Mouse (Mus musculus) gastrocnemius, adult 8-10 months (tissue): Measurements from ENCODE around the gene Grm1. TPM values are rescaled to one million over a fixed set of nuclear protein-coding genes. Genes with fewer than 3 reads are reported as not detected.

Source experiments
- DNase-seq, 2 experiments: peaks; one replicate each; pipeline ENCODE4 v3.0.0; 2022; ENCODE audit warnings: low spot score in 2 of 2
- total RNA-seq, 4 experiments: library from RNA; stranded (reverse); gene quantifications; 2 replicates each; pipeline ENCODE4 v1.2.4; 2022

Gene Grm1
- total RNA-seq, 4 experiments from 2014 or later = 0.04 to 0.38 (median 0.19) TPM

DNA sequence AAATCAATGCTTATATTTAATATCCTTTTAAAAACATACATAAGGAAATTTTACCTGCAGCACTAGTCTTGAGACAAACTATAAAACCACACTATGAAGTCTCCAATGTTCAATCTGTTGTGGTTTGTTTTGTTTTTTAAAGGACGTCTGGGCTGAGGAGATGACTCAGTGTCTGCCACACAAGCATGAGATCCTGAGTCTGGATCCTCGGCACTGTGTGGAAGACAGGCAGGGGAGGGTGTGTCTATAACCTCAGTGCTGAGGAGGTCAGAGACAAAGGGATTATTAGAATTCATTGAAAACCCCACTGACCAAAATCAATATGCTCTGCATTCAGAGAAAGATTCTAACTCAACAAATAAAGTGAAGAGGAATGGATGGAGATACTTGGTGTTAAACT is 110.8 kb downstream of the Grm1 start:
- DNase-seq = no peak

DNA sequence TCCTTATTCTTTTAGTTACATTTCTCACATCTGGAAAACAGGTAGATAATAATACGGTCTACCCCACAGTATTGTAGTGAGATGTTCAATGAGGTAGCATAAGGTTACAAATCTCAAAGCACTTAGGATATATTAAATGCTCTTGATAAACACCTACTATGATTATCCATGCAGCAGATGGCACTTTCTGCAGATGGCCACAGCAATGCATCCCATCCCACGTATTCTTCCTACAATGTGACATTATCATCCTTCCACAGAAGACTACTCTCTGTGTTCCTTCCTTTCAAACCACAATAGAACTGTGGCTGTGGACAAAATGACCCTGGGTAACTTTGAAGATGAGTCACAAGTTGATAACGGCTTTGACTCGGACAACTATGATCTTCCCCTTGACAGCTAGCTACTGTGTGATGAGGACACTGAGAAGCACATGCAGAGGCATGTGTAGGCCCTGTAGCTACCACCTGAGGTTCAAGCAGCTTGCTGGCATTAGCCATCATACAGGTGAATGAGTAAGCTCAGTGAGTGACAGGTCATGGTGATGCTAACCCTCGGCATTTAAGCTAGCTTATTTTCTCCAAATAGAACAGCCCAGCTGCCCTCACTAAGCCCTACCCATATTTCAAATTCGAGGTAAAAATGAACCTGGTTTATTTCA is 117.5 kb downstream of the Grm1 start:
- DNase-seq = no peak

DNA sequence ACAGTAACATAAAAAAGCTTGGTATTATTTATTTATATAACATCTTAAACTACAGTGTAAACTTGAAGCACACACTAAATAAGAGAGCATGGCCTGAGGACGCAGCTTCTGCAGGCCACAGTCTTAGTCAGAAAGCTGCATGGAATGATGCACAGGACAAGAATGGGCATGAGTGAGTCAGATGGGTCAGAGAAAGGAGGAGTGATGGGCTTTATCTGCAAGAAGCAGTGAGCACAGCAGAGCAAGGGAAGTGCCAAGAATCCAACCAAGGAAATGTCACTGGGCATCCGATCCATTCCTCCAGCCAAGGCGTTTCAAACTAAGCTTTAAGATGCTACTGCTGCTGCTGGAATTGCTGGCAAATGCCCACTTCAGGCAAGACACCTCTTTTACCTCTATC is 131.6 kb downstream of the Grm1 start:
- DNase-seq = no peak

DNA sequence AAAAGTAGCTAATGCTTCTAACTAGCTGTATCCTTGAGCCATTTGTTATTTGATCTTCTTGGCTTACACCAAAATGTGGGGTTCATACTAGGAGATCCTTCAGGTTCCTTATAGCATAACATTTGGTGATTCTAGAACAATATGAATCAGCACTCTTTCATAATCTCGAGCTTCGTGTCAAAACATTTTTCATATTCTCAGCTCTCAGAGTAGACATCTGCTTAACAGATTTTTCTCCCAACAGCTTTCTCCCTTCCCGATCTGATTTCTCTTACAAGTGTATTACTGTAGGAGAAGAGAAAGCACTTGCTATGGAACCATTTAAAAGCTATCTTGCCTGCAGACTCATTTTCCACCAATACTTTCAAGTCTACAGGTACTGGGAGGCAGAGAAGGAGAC is 133.0 kb downstream of the Grm1 start:
- no peak for DNase-seq

DNA sequence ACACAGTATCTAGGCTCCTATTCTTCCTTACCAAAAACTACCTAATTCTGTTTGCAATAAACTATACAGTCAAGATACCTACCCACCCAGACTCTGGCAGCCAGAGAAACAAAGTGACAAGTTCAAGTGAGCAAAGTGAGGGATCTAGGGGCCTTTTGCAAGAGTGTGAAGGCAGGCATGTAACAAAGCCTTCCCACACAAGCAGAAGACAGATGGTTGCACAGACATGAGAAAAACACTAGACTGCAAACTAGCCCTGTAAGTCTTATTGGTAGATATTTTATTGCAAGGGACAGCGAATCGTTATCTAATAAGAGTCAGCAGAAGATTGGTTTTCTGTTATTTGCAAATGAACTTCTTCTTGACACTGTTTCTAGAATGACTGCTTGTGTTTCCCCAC is 134.6 kb downstream of the Grm1 start:
- no peak for DNase-seq

DNA sequence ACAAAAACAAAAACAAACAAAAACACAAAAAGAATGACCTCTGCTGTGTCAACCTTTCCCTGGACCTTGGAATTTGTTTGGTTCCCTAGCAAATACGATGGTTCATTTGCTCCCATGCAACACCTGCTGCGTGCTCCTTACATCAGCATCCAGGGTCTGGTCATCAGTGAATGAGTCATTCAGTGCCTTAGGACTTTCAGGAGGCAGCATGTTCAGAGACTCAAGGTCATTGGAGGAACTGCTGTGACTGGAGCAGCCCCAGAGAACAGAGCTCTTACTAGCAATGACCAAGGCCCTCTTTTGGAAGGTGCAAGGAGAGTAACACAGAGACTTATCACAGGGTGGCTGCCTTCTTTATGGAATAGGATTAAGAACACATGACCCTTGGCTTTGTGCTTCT is 138.2 kb downstream of the Grm1 start:
- DNase-seq = no peak

DNA sequence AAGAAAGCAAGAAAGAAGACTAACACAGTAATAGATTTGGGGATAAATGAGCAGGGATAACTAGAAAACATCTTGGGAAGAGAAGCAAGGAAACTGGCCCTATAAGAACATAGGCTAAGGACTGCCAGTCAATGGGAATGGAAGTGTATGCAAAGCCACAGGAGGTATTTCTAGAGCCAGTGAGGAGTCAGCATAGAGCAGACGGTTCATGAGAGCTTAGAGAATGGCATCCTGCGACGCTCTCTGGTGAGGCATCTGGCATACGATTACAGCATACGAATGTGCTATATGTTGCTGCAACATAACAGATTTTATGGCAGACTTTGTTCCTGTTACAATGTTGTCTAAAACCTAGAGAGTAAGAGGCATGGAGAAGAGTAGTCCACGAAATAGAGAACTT is 139.9 kb downstream of the Grm1 start:
- no peak for DNase-seq

DNA sequence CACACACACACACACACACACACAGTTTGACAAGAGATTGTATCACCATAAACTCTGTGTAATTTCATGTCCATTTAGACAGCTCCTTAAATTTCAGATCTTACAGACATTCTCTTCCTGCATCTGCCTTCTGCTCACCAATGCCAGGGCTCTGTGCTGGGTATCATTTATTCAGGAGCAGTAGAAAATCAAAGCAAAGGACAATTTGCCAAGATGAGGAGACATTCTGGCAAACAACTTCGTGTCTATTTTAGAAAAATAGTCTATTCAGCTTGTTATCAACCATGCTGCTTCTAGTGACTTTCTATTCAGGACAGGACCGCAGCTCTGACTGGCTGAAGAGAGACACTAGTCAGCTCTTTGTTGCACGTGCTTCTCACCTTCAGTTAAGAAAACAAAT is 146.3 kb downstream of the Grm1 start:
- DNase-seq = no peak

DNA sequence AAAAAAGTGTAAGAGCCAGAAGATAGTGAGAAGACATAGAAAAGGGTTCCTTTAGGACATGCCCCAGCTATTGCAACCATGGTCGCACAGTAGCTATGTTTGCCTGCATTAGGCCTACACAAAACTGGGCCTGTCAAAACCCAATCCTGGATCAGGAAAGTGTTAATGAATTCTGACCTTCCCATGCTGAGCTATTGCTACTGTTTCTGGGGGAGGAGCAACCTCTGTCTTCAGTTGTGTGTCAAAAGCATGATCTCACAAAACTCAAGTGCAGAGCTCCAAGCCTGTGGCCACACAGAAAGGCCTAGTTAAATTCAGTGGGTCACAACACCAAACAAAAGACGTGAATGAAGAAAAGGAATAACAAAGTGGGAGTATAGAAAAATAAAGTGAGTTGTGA is 152.5 kb downstream of the Grm1 start:
- no peak for DNase-seq

DNA sequence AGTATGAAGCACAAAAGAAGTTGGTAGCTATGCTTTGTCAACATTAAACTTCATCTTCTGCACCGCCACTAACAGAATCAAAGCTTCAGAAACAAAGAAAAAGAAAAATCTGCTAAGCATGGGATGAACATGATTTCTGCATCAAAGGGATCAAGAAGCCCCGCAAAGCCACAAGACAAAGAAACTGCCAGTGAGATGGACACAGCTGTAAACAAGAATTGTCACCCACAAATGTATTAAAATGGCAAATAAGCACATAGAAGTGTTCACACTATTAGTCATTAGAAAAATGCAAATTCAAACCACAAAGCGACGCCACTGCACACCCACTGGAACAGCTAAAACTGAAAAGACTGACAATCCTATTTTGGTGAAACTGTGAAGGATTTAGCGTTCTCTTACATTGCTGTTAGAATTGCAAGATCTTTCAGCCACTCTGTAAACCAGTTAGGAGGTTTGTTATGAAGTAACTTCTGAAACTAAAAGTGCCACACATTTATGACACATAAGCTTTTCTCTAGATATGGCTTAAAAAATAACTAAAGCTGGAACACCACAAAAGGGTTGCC is 153.3 kb downstream of the Grm1 start:
- DNase-seq = no peak

DNA sequence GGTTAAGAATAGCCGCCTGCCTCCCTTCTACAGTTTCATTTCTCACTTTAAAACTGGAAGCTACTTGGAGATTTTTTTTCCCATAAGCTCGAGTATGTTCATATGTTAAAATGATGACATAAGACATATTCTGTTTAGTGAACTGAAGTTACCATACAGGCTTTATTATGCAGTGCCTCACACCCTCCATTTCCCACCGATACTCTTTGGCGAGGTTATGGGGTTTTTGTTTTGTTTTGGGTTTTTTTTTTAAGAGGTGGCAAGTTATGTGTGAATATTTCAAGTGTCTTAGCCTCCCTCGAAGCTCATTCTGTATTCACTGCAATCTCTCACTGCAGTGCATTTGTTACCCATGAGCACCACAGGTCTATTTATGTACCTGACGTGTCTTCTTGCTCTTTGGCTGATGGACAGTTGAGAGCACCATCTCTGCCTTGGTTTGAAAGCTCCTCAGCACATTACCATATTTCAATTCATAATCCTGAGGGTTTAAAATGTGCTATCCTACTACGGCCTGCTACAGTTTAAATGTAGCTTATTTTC is 164.2 kb downstream of the Grm1 start:
- DNase-seq = no peak

DNA sequence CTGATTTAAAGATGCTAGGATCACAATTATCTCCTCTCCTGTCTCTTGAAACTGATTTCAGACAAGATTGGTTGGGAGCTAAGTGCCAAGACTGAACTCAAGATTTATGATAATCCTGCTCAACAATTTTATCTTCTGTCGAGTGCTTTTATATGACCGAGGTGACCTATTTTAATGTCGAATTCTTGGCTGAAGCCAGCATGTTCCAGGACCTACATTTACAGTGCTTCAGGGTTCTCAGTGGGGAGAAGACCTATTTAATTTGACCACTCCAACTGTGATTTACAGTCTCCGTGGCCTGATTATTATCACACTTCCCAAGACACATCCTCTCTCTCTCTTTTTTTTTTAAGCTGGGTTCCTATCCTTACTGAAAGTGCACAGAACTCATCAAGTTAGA is 168.5 kb downstream of the Grm1 start:
- no peak for DNase-seq

DNA sequence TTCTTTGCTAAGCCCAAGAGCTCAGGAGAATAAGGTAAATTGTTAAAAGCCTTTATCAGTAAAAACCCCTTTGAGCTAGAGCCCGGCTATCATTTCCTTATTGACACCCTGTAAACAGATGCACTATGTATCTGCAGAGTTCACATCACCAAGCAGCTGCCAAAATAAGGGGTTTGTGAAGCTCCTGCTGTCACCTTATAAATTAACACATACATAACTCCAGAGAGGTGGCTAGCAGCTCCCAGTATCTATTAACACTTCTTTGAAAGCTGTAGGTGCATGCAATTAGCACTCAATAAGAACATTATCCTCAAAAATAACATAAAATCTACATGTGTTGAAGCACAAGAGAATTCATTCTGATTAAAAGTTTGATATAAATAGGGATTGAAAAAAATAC is 191.9 kb downstream of the Grm1 start:
- DNase-seq = no peak

DNA sequence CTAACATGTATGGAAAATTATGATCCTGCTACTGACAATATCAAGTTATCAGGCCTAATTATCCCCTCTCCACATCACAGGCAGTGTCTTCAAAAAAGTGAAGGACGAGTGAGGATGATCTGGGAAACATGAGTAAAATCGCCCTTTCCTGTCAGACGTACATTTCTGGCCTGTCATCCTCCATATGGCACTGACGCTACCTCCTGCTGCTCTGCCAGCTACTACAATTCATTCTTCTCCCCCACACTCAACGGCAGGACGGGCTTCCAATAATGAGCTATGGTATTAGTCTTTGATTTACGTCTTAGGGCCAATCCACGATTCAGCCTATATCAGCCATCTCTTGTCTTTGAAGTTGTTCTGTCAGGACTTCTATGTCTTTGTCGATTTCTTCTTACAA is 193.6 kb downstream of the Grm1 start:
- DNase-seq = no peak

DNA sequence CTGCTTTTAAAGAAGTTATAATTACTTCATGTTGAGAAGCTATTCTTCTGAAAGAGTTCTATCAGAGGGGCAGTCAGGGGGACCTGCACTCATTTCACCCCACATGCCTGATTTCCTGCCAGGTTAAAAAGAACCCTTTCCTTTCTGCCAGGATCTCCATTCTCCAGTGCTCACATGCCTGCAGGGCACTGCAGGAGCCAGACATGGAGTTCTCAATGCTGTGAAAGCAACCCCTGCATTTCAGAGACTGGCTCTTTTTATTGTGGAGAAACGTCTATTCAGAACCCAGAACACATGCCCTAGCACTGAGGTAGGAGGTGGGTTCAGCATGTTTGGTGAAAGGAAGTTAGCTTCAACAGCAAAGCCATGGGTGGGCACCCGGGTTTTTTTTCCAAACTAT is 197.2 kb downstream of the Grm1 start:
- DNase-seq = no peak

DNA sequence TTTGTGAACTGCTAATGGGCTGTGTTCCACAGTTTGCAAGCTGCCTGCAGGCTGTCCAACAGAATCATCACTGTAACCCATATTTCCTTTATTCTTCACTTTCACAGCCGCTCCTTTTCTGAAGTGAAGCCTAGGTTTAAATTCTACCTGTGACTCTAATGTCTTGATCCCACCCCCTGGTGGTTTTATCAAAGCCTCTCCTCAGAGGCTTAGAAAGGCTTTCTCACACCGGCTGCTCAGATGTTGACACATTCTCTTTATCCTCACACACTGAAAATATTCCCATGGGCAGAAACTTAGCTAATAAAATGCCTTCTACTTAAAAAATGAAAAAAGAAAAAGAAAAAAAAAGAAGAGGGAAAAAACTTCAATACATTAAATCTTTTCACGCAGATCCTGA is 210.0 kb downstream of the Grm1 start:
- no peak for DNase-seq

DNA sequence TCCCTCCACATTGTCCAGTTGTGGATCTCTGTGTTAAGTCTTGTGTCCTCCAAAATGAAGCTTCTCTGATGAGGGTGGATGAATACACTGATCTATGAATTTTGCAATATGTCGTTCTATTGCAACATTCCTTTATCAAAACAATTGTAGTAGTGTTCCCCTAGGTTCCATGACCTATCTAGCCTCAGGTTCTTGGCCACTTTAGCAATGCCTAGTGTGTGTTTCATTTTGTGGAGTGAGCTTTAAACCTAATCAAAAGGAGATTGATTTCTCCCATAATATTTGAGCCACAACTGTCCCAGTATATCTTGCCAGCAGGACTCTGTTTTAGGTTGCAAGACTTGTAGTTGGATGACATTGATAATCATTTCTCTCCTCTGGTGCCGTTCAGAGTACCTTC is 211.9 kb downstream of the Grm1 start:
- DNase-seq = no peak

DNA sequence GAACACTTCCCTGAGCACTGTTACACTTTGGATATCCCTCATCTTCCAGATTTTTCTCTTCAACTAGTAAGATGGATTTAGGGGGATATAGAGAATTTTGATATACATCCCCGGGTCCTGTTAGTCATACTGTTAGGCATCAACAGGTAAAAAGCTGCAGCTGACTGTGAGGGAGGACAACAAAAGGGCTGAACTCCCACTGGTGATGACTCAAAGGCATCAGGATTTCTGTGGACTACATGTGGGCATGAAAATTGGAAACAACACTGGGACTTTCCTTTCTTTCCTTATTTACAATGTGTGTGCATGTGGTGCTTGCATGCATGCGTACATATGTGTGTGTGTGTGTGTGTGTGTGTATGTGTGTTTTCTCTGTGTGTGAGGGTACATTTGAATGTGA is 215.9 kb downstream of the Grm1 start:
- DNase-seq = no peak

DNA sequence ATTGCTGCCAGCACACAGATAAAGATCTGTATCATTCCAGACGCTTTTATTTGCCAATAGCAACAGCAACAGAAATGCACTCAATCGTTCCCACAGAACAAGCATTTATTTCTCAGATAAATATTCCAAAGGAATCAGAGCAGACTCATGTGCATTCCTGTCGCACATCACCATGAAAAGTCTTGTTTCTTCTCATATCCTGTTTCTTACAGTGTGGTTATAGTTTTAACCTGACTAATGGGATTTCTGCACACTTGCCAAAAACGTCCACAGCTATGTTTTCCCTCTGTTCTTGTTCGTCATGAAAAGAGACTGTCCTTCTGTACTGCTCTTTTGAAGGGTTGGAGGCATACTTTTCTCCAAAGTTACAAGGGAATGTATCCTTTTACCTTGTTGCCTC is 217.4 kb downstream of the Grm1 start:
- DNase-seq = no peak

DNA sequence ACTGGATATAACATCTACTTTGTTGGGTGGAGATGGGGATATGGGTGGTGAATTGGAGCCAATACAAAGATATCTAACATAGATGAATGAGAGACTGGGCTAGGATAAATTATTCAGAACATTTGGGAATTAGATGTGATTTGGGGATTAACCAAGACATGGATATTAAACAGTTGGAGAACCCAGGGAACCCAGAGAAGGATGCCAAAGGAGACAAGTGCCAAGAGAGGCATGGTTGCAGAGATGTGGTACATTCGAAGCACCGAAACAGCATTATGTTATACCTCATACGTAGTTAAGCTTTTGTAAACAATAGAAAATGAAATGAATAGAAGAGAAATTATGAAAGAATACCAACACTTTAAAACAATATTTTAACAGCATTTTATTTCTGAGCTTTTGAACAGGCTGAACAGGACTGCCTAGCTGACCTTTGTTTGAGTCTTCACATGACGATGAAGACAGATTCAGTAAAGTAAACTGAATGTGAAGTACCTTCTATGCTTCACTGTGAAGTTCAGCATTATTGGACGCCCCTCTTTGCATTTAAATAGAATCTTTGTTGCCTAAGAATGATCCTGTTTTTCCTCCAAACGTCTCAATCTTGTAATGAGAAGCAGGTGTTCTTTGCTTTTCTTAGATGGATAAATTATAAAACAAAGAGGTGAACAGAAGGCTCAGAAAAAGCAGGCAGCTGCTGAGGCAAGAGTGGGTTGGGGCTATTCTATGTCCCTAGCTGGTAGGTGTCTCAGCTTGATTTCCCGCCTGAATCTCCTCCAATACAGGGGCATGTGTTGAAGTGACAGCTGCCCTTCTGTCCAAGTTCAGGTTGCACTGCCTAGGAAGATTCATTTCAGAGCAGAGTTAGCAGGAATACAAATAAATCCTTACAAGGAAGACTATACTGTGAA is 234.5 kb downstream of the Grm1 start:
- DNase-seq = no peak

DNA sequence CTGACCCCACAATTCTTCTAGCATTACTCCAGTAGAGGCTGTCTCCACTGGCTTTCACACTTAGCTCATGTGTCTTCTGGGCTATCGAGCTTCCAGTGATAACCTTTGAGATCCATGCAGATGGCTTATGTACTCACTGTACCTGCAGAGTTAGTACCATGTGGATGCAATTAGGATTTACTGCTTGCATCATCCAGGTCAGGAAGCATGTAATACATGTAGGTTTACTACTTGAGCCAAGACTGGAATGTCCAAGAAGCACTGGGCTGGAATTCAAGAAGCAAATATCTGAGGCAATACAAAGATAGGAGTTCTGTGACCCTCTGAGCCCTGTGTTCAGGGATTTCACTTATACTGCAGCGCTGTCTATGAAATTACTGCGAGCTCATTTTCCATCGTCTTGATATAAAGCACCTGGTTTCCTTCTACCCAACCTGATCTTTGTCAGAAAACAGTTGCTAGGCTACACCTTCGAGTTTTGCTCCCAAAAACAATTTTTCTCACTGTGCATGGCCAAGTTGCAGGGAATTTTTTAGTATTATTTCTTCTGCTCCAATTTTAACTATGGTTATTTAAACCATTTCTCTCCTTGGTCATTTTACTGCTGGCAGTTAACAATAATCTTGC is 237.0 kb downstream of the Grm1 start:
- DNase-seq = no peak

DNA sequence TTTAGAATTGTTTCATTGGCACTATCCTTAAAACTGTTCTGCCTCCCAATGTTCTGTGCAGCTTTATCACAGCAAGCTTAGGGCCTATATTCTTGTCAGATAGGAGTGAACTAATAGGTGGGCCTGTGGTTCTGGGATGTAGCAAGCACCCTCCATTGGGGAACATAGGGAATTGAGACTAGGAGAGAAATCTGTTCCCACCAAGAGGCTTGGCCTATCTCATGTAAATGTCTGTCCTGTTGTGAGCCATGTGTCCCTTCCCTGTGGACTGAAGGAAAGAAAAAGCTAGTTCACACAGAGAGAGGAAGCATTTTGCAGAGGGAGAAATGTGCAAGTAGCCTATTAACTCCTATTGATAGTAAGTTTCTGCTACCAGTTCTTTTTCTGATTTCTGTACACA is 246.8 kb downstream of the Grm1 start:
- no peak for DNase-seq
